14 mouse cellular contexts compared by ENCODE assay signal in genomic region chr7:74522260-74522659, GRCm38 (mm10).
"Had no signal": no experiment of that assay in that cellular context is flagged by ENCODE, and none has a peak within 500 bp of the region (broad histone marks: within the 10 kb centered on the region; RNA-seq: fewer than 3 reads in every experiment).

No protein-coding gene starts in this region.

- DNase-seq: kidney, postnatal 25 days; layer of hippocampus, adult 9-11 months; liver; liver, embryonic 13.5 days; liver, postnatal 0 days; lung, postnatal 14 days; thymus, adult 18-20 months; thymus, postnatal 14 days had no signal

- H3K27ac ChIP-seq: kidney, embryonic 15.5 days; limb, embryonic 12.5 days; liver, embryonic 13.5 days; lung, embryonic 15.5 days; midbrain, embryonic 15.5 days; neural tube, embryonic 12.5 days; stomach, postnatal 0 days had no signal

- H3K9ac ChIP-seq: kidney, embryonic 15.5 days; limb, embryonic 12.5 days; liver, embryonic 13.5 days; liver, postnatal 0 days; lung, embryonic 15.5 days; midbrain, embryonic 15.5 days; neural tube, embryonic 12.5 days had no signal

- H3K9me3 ChIP-seq: kidney, embryonic 15.5 days; limb, embryonic 12.5 days; liver, embryonic 13.5 days; lung, embryonic 15.5 days; midbrain, embryonic 15.5 days; neural tube, embryonic 12.5 days had no signal

- H3K27me3 ChIP-seq: kidney, embryonic 15.5 days; limb, embryonic 12.5 days; liver, embryonic 13.5 days; lung, embryonic 15.5 days; midbrain, embryonic 15.5 days had no signal

- H3K4me2 ChIP-seq: kidney, embryonic 15.5 days; limb, embryonic 12.5 days; liver, embryonic 13.5 days; lung, embryonic 15.5 days; midbrain, embryonic 15.5 days; neural tube, embryonic 12.5 days had no signal

- H3K4me3 ChIP-seq: kidney, embryonic 15.5 days; limb, embryonic 12.5 days; liver, embryonic 13.5 days; lung, embryonic 15.5 days; midbrain, embryonic 15.5 days; neural tube, embryonic 12.5 days had no signal

- ATAC-seq: liver, postnatal 0 days; midbrain, embryonic 15.5 days had no signal

- H3K4me1 ChIP-seq: limb, embryonic 12.5 days; liver, embryonic 13.5 days; lung, embryonic 15.5 days; neural tube, embryonic 12.5 days had no signal

- H3K36me3 ChIP-seq: kidney, embryonic 15.5 days; limb, embryonic 12.5 days; liver, embryonic 13.5 days; lung, embryonic 15.5 days; midbrain, embryonic 15.5 days; neural tube, embryonic 12.5 days had no signal
